Mouse (Mus musculus) layer of hippocampus, adult 2 months (tissue): ENCODE data around the gene Picalm. TPM values are rescaled to one million over a fixed set of nuclear protein-coding genes. Genes with fewer than 3 reads are reported as not detected.
A peak's percentile ranks its signal among the peaks of the same experiment; 100 is the strongest.

Source experiments
- DNase-seq, 2 experiments: peaks; one replicate each; pipeline ENCODE4 v3.0.0; 2022; ENCODE audit warnings: low spot score in 2 of 2
- H3K27ac ChIP-seq: fragments of 200-600 bp; 2 replicates; pipeline ENCODE4 v1.8.1; 2022
- H3K4me3 ChIP-seq: fragments of 200-600 bp; 2 replicates; pipeline ENCODE4 v1.8.1; 2022; ENCODE audit warnings: mild to moderate bottlenecking
- CTCF ChIP-seq: fragments of 200-600 bp; conservative IDR thresholded peaks from 2 replicates; pipeline ENCODE4 v1.8.1; 2022; ENCODE audit warnings: antibody characterized with exemption, mild to moderate bottlenecking, moderate library complexity
- total RNA-seq, 2 experiments: library from RNA; stranded (reverse); gene quantifications; 2 replicates each; pipeline ENCODE4 v1.2.3; 2021

The Picalm gene
- total RNA-seq, 2 experiments from 2014 or later: 143 to 151 TPM

DNA sequence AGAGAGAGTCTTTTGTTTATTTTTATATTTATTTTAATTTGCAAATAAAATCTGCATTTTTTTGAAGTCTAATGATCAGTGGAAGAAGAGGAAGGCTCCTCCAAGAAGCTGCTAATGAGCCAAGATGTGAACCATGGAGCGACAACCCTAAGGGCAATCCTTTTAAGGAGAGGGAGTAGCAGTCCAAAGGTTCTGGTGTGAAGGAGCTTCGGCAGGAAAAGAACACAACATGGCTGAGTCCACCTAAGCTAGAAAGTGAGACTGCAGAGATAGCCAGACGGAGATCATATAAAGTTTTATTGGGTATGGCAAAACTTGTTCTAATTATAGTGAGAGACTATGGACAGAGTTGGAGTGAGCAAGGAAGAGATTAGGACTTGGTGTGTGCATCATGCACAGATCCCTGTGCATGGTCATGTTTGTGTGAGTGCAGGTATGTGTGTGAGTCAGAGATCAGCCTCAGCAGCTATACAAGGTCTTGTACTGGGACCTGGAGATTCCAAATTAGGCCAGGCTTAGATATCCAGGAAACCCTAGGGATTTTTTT, 29.3 kb upstream of the Picalm start:
- TF ChIP-seq CTCF: no peak
- DNase-seq: no peak
- no peak overlapping the region for H3K27ac ChIP-seq
- H3K4me3 ChIP-seq: no peak overlapping the region

DNA sequence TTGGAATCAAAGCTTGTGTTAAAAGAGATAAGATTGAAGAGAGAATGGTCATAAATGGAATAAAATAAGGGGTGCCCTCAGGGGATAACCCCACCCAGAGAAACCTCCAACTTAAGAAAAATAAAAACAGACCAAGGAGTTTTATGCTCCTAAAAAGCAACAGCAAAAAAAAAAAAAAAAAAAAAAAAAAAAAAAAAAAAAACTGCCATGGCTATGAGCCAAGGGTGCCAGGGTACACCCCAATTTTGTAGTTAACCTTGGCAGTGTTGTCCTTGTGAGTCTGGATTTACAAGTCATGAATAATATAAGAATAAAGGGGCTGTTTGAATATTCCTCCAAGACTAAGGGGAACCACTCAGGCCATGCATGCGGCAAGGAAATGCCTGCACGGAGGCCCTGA, 13.9 kb upstream of the Picalm start:
- TF ChIP-seq CTCF: no peak

GRCm38 (mm10) chr7:90120106-90120505, 9.9 kb upstream of the Picalm start:
- no peak for TF ChIP-seq CTCF
- Histone ChIP-seq H3K27ac (no peak overlapping the region; the same call in 1 of the 2 replicates), H3K4me3 (no peak overlapping the region)
- no peak for DNase-seq

More for the DNA sequence above, 13.9 kb upstream of the Picalm start:
- DNase-seq: no peak
- Histone ChIP-seq H3K27ac (no peak overlapping the region), H3K4me3 (no peak overlapping the region)

GRCm38 (mm10) chr7:90124991-90125390, 5.0 kb upstream of the Picalm start:
- DNase-seq: no peak
- TF ChIP-seq CTCF: no peak
- Histone ChIP-seq H3K27ac (no peak overlapping the region), H3K4me3 (no peak overlapping the region)

DNA sequence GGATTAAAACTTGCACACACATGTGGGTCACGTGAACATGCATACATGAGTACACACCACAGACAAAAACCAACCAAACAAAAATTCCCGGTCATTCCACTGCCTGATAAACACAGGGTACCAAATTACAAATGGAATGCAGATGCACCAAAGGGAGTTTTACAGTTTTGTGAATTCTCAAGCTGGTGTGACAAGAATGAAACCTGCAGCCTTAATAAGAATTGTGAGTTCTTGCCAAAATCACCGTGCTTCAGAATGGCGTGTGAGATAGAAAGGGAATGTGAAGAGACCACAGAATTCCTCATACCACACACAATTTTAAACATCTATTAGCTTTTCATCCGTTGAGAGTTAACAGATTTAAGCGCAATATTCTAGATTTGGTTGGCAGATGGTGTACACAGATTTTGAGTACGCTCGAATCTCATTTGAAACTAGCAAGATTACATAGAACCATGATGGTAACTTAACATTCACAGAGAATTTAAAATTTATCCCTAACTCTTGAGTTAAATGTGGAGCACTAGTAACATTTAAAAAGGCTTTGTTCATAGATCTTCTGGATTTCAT, 1.3 kb upstream of the Picalm start:
- peak overlapping the region; percentile 99 for H3K27ac ChIP-seq
- DNase-seq: peak; percentile 28 to 31
- peak overlapping the region; percentile 81 for H3K4me3 ChIP-seq
- no peak for TF ChIP-seq CTCF

DNA sequence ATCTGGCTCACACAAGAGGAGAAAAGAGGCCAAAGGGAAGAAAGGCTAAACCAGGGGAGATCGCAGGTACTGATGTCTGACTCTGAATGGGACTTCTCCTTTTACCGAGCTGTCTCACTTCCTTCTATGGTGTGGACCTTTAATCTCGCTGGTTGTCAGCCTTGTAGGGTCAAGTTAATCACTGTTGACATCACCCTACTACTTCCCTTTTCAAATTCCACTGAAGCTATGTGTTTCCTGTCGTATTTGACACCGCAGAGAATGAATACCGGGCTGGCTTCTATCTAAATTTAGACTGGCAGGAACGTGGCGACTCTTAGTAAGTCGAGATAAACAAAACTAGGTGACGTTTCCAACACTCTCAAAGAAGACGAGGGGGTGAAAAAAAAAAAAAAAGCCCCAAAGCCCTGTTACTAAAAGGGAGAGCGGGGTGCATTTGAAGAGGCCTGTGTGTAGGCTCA, 712 bp upstream of the Picalm start:
- DNase-seq: peak; percentile 13 to 37
- no peak for TF ChIP-seq CTCF
- Histone ChIP-seq H3K27ac (peak overlapping the region; percentile 99), H3K4me3 (peak overlapping the region; percentile 81)

DNA sequence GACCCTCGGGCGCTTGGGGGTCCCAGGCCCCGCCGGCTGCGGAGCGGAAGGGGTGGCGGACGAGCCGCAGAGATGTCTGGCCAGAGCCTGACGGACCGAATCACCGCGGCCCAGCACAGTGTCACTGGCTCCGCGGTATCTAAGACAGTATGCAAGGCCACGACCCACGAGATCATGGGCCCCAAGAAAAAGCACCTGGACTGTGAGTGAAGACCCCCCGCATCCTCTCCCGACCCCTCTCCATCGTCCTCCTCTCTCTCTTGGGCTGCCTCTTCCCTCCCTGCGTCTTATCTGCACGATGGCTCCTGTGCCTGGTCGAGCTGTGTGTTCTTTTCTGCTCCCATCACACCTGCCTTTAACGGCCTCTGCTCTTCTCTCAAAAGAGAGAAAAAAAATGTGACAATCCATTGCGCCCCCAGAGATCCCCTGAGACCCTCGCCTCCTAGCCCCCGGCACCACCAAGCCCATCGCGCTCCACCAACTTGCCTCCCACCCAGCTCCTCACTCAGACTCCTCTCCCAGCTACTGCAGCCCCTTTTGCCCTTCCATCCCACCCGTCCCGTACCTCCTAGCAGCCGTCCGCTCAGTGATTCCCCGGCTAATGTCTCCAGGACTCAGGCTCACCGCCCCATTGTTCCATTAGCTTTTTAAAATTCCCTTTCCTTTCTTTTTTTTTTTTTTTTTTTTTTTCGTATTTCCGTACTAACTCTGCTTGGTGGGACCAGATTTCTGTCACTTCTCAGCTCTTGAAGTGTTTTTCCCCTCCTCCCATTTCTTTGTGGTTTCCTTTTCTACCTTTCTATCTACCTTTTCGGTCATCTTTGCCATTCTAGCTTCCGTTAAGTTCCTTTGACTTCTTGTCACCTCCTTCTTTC, 725 bp downstream of the Picalm start:
- peak in 1 of 2 experiments; percentile 12 for DNase-seq
- no peak for TF ChIP-seq CTCF
- Histone ChIP-seq H3K4me3 (peak overlapping the region; percentile 81), H3K27ac (peak overlapping the region; percentile 99)

DNA sequence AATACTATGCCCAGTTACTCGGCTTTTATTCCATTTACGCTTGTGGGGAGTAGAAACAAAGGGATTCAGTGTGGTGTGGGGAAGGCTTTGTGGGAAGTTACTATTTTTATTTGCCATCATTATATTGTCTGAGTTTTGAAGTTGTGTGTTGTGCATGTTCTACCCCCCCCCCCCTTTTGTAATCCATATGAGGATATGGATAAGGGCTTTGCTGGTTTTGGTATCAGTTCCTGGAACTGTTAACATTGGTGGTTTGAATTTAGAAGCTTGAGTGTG, 1.3 kb downstream of the Picalm start:
- DNase-seq: no peak
- H3K27ac ChIP-seq: peak overlapping the region; percentile 99

GRCm38 (mm10) chr7:90131831-90132241, 1.8 kb downstream of the Picalm start:
- peak overlapping the region; percentile 99 for H3K27ac ChIP-seq
- no peak for DNase-seq
- TF ChIP-seq CTCF: no peak
- H3K4me3 ChIP-seq: peak overlapping the region; percentile 81

More for the DNA sequence above, 1.3 kb downstream of the Picalm start:
- TF ChIP-seq CTCF: no peak
- H3K4me3 ChIP-seq: peak overlapping the region; percentile 81

- no peak for TF ChIP-seq CTCF
- peak overlapping the region; percentile 81 for H3K4me3 ChIP-seq
- DNase-seq: no peak
- peak overlapping the region; percentile 99 for H3K27ac ChIP-seq
Observed at GRCm38 (mm10) chr7:90132322-90132721, 2.3 kb downstream of the Picalm start.

- TF ChIP-seq CTCF: peak; percentile 23; the same call in 1 of the 2 replicates
- no peak overlapping the region for H3K27ac ChIP-seq
- H3K4me3 ChIP-seq: no peak overlapping the region
- DNase-seq: no peak
Observed at GRCm38 (mm10) chr7:90136736-90137135, 6.7 kb downstream of the Picalm start.

DNA sequence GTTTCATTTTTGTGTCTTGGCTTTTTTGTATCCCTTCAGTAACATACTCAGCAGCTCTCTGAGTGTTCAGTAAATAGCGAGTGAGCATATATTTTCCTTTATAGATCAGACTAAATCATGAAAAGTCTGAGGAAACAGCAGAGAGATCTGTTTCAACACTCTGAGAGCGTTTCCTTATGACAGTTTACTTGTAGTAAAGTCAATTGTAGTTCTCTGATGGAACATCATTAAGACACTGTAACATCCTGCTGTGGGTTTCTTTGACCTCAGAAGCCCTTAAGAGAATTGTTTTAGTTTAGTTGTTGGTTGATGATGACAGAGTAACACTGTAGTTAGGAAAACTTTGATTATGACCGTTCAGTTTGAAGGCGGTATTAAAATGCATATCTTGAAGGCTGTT, 8.3 kb downstream of the Picalm start:
- H3K4me3 ChIP-seq: no peak overlapping the region
- no peak for TF ChIP-seq CTCF
- no peak for DNase-seq
- no peak overlapping the region for H3K27ac ChIP-seq

- DNase-seq: no peak
- TF ChIP-seq CTCF: no peak; the same call in none of the 2 replicates
- no peak overlapping the region for H3K27ac ChIP-seq
- no peak overlapping the region for H3K4me3 ChIP-seq
Observed at GRCm38 (mm10) chr7:90140290-90140689, 10.3 kb downstream of the Picalm start.
